Mouse (Mus musculus) right cerebral cortex, postnatal 4 days (tissue): Measurements from ENCODE around the gene Lgsn.

Experiments
- DNase-seq: peaks from one replicate; pipeline ENCODE4 v3.0.0-alpha.2; 2022

Gene Lgsn

DNA sequence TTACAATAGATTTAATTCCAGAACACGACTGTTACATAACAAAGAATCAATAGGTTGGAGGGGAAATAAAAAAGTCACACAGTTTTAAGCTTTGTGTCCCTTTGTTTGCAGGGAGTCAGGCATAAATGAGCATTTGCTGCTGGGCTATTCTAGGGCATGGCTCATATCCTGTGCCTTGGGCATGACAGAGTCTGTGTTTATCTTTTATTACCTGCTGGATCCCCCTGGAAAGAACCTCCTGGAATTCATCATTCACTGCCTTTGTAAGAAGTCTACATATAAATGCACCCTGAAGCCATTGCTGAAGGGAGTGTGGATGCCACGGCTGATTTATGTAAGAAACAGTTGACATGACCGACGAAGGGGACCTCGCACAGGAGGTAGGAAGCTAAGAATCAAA lies at the start of gene Lgsn:
Gene Lgsn, plus strand, starts transcription at position 301 of the 400 bp plus-strand sequence.
- DNase-seq, result no peak

DNA sequence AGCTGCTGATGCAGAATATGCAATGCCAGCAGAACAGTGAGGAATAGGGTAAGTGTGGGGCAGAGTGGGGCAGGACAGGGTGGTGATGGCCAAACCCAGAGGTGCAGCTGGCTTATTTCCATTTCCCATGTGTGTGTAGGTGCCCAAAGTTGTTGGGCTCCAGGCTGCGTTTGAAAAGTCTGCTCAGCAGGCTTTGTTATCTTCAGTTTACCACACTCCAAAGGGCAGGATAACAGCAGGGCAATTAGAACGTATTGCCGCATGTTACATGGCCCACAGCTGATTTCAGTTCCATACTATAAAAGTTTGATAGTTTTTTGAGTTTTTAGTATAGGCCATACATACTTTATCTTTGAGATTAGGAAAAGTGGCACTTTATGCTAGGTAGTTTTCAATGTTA lies 37.8 kb upstream of the Lgsn start:
- no peak for DNase-seq

DNA sequence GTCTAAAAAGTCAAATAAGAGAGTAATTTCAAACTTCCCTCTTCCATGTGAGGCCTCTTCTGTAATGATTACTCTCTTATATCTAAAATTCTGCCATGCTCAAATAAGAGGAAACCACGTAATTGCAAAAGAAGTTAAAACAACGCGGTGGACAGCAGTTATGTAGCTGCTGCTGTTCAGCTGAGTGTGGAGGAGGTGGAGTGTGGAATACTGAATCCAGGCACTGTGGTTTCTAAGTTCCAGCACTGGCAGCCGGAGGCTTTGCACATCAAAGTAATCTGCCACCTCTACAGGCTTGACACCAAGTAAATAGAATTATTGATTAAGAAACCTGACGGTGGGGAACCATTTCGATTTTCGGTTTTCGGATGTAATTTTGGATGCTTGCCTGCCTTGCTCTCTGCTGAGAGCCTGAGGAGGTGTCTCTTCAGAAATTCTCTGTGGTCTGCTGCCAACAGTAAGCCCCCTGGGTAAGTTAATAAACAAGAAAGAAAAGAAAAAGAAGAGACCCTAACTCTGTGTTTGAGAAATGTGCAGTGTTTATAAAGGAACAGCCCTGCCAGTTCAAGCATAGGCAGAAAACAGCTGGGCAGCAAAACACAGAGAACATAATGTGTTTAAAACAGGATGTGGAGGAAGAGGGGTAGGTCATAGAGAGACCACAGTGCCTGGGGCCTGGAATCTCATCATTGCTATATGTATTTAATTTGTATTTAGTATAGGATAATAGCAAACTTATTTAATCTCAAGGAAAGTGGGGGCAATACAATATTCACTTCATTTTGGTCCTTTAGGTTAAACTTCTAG lies 33.7 kb upstream of the Lgsn start:
- DNase-seq, result no peak

DNA sequence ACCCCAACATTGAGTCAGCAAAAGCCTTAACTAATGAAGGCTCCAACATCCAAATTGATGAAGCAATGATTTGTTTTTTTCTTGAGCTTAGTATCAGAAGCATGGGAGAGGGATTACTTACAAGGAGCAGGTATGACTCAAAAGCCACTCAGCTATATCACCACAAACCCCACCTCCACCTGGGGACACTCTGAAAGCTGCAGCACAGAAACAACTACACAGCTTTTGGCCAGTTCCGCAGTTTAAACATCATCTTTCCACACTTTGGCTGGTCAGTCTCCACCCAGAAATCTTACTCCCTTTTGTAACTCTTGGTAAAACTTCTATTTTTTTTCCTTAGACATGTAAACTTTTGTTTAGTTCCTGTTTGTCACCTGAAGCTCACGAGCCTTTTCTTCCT lies 32.6 kb upstream of the Lgsn start:
- DNase-seq, result no peak

DNA sequence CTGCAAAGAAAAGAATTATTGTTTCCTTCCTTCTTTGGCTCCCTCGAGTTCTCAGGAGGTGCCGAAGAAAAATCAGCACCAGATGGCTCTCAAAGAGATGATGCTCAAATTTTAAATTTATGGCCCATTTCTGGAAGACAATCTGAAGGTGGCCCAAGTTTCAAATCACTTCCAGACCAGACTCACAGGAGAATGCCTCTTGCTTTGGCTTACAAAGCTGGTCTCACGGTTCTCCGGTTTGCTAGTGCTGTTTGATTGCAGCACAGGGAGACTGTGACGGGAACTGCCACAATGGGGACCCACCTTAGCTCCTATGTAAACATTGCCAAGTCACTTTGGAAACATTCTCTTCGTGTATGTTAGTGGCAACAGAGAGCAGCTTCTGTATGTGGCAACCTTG lies 26.5 kb upstream of the Lgsn start:
- no peak for DNase-seq

DNA sequence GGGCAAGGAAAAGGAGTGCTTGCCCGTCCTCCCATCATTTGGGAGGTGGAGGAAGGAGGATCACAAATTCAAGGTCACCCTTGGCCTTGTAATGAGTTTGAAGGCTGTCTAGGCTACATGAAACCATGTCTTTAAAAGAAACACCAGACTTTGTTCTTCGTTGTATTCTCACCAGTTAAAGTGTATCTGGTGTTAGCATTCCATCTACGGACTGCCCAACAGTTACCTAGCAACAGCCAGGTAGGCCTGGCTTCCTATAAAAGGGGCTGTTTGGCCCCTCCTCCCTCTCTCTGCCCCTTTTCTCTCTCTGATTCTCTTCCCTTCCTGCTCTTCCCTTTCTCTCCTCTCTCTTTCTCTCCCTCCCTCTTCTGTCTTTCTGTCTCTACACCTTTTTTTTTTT lies 25.7 kb upstream of the Lgsn start:
- no peak for DNase-seq

DNA sequence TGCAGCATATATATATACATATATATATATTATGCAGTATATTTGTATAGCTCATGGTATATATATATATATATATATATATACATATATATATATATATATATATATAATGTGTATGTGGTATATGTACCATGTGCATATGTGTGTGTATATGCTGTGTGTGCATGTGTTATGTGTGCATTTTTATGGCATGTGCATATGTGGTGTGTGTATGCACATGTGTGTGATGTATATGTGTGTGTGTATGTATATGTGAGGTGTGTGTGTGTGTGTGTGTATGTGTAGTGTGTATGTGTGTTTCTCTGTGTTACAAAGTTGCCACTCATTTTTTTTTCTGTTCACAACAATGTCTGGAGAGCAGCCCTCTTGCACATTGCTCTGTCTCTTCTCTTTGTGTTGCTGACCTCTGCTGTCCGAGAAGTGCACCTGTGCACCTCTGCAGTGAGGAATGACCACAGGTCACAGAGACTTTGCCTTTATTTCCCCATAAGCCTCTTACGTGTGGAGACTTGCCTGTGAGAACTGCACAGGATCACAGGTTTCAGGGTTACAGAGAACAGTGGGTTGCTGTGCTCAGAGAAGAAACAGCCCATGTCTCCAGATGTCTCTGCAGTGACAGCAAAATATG lies 23.3 kb upstream of the Lgsn start:
- DNase-seq, result no peak

DNA sequence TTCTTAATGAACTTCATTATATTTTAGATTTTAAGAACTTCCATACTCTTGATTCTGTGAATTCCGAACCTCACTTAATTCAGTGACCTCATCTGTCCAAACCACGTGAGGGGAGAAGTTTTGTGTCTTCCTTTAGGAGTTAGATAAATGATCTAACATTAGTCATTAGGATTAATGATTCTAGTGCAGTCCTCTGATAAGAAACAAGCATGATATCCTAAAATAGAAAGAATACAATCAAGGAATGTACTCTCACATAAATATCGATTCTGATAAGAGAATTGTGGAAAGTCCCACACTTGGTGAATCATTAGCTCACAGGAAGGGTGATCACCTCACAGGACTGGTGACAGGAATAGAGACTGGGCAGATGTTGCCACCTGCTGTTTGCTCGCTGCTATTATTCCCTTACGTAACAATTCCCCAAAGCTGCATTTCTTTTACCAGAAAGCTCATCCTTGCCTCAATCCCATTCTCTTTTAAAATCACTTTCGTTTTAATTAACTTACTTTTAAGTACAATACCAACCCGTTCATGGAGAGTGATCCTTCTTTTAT lies 22.3 kb upstream of the Lgsn start:
- DNase-seq, result peak; percentile 21

DNA sequence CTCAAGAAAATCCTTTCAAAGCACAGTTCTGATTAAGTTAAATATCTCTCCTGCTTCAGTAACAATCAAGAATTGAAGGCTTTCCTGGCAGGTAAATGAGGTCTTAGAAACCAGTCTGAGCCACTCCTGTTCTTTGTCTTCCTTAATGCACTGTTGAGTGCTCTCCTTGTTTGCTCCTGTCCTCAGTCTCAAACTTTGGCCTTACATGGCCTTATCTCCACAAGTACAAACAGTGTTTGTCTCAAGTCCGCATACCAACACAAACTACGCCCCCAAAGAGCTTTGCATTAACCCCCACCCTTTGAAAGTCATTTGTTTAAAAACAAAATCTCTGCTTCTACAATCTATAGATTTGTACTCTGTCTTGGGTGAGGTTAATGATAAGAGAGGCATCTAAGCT lies 20.0 kb upstream of the Lgsn start:
- no peak for DNase-seq

GRCm38 (mm10) chr1:31156884-31157283 lies 19.3 kb upstream of the Lgsn start:
- DNase-seq, result no peak

GRCm38 (mm10) chr1:31164527-31165189 lies 11.5 kb upstream of the Lgsn start:
- no peak for DNase-seq

GRCm38 (mm10) chr1:31165326-31166121 lies 10.7 kb upstream of the Lgsn start:
- no peak for DNase-seq

DNA sequence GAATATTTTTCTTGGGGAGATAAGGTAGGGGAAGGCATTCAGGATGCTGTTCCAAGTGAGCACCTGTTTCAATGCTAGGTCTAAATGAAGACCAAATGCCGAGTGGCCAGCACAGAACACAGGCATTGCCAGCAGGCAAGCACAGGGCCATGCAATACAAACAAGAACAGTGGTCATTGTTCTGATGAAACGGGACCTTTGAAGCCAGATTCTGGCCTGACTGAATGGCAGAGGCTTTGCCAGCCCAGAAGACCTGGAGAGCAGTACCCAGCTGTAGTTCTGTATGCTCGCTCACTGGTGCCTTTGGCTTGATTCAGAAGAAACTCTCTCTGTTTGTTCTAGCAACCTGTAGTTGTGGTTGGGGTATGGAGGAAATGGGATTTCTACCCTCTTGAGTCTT lies 800 bp upstream of the Lgsn start:
- no peak for DNase-seq

DNA sequence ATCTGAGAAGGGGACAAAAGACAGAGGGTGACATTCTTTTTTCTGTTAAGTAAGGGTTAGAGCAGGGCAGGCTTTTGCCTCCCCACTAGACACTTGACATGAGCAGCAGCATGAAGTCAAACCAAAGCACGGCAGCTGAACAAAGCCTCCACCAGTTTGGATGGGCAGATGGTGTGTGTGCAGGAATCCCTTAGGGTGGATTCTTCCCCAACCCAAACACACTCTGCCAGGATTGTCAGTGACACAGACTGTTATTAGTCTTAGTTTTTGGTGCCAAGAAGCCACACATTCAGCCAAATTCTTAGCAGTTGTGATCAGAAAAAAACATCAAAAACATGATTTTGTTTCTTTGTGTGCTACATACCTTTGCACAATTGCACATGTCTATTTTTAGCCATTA lies 2.1 kb downstream of the Lgsn start:
- no peak for DNase-seq

DNA sequence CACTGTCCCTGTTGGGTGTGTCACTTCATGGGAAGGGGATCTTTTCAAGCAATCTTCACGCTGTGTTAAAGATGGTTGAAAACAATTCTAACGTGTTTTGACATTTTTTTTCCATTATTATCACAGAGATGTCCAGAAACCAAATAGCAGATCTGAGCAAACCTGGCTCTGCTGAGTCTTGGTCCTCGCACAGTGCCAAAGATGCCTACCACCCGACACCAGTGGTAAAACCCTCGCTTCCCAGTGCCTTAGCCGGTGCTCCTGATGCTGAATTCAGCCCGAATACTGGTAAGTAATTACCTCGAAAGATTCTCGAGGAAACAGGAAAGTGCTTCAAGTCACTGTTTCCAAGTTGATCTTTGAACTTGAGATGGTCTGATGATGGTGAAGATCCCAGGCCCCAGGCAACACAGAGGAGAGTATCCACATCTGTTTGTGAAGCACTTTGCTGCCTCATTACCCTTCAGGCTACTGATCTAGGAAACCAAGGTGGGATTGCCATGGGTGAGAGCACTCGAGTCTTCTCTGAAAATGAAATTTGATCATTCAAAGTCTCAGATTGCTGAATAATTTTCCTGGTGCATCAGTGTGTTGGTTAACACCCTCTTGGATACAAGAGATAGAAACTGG lies 14.2 kb downstream of the Lgsn start:
- no peak for DNase-seq

GRCm38 (mm10) chr1:31195633-31196032 lies 19.4 kb downstream of the Lgsn start:
- DNase-seq, result no peak

GRCm38 (mm10) chr1:31196959-31197358 lies 20.8 kb downstream of the Lgsn start:
- DNase-seq, result no peak

DNA sequence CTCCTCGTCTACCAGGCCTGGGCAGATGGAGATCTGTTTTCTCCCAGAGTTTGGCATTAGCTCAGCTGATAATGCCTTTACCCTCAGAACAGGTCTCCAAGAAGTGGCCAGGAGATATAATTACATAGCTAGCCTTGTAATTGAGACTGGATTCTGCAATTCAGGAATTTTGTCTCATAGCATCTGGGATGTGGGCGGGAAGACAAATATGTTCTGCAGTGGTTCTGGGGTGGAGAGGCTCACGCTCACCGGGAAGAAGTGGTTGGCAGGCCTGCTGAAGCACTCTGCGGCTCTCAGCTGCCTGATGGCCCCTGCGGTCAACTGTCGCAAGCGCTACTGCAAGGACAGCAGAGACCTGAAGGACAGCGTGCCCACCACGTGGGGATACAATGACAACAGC lies 27.6 kb downstream of the Lgsn start:
- DNase-seq, result no peak

- no peak for DNase-seq
Observed at GRCm38 (mm10) chr1:31205346-31205745, 29.1 kb downstream of the Lgsn start.

DNA sequence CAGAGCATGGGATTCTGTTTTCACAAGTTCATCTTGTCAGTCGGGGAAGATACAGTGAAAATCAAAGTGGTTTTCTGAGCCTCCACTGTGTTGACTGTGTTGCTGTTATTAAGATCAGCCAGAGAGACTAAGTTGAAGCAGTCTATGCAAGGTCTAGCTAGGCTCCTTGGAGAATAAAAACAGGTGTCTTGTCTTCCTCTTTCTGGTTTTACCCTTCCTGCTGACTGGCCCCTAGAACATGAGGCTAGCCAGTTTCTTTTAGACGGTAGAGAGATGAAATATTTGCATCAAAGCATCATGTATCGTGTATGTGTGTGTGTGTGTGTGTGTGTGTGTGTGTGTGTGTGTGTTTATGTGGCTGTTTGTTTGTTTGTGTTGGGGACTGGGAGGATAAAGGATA lies 29.6 kb downstream of the Lgsn start:
- DNase-seq, result no peak

DNA sequence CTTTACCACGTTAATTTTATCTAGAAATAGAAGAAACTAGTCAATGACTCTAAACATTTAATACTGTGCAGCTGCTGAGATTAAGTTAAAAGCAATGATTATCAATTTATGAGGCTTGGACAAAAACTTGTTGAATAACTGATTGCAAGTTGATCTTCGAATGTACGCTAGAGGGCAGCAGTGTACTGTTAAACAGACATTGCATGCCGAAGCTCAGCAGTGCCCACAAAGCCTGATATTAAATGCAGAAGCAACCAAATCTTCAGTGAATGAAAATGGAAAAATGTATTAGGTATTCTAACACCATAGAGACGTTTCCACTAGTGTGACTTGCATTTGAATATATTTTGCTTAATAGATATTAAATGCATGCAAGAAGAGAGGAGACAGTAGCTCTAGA lies 33.9 kb downstream of the Lgsn start:
- DNase-seq, result peak; percentile 57

DNA sequence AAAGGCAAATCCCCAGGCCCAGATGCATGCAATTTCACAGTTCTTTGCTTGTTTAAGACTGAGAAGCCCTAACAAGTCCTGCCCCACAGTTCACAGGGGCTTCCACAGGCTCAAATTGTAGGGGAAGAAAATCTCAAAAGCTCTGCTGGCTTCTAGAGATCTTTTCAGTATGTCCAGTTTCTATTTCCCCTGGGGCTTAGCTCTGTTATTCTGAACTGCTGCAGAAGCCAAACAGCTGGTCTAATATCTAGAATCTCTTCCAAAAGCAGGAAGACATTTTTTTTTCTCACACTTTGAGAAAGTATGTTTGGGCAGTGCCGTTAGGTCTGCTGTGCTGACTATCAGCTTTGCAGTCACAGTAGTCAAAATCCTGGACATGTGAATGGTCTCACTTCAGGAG lies 38.6 kb downstream of the Lgsn start:
- DNase-seq, result no peak
